Mouse (Mus musculus): ENCODE measurements around the gene Scn3a.

- TF ChIP-seq CTCF (IDR thresholded peaks at IDR 0.05; ENCODE audit: insufficient read depth, low read length) (no peak), POLR2A (IDR thresholded peaks at IDR 0.05; ENCODE audit: borderline replicate concordance, extremely low read depth, low read depth, low read length) (no peak)
Measured at GRCm38 (mm10) chr2:65557719-65558118, 9.7 kb downstream of the Scn3a start.

All from lung, adult 2 months (tissue).